Mouse (Mus musculus) gastrocnemius, adult 2 months (tissue): ENCODE data around the gene H2-T23. TPM values are rescaled to one million over a fixed set of nuclear protein-coding genes. Genes with fewer than 3 reads are reported as not detected.
A peak's percentile ranks its signal among the peaks of the same experiment; 100 is the strongest.
"Not testable (repeated sequence)": the region's sequence is repeated elsewhere in the genome, so short reads cannot be mapped to it uniquely, and the experiment has no call there.

Source experiments
- DNase-seq: peaks from one replicate; pipeline ENCODE4 v3.0.0; 2022
- H3K27ac ChIP-seq: fragments of 200-600 bp; 2 replicates; pipeline ENCODE4 v1.8.1; 2022; ENCODE audit warnings: mild to moderate bottlenecking
- H3K4me3 ChIP-seq: fragments of 200-600 bp; 2 replicates; pipeline ENCODE4 v1.8.1; 2022; ENCODE audit warnings: mild to moderate bottlenecking, moderate library complexity
- CTCF ChIP-seq: fragments of 200-600 bp; IDR thresholded peaks from 2 replicates; pipeline ENCODE4 v1.8.1; 2022; ENCODE audit warnings: antibody characterized with exemption, mild to moderate bottlenecking, moderate library complexity
- intact Hi-C: fragments of 180-260 bp; cut with DNase I; formaldehyde crosslinking; loops from one replicate; pipeline ENCODE4 v1.15.1; 2025
- total RNA-seq, 2 experiments: library from RNA; stranded (reverse); gene quantifications; 2 replicates each; pipeline ENCODE4 v1.2.3; 2021

The H2-T23 gene
- total RNA-seq, 2 experiments from 2014 or later, result 6.3 to 9.2 TPM

DNA sequence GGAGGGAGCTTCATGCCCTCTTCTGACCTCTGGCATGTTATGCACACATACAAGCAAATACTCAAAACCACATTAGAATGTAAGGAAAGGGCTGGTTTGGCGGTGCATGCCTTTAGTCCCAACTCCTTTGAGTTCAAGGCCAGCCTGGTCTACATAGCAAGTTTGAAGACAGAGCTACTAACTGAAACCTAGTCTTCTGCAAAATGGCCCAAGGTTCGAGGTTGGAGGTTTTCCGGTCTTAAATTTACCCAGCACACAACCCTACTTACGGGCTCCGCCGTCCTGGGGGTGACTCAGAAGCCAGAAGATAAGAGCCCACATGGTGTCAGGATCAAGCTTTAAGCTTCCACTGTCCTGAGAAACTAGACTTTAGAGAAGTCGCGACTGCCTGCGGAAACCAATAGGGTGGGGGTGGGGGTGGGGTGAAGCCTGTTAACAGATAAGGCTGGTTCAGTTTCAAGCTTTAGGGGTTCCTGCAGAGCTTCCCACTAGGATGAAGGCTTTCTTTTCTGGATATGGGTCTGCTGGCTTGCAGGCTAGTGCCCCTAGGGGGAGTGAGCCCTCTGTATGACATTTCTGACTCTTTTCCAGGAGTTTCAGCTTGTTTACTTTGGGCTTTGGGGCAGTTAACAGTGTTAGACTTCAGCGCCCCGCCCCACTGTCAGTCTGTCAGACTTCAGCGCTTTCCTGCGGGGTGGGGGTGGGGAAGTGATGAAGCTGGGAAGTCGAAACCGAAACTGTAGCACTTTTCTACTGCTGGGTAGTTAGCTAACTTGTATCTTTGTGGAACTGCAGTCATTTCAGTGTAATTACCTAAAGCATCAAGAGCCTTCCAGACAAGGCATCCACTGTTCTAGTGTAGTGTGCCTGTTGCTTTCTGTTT lies 12.2 kb downstream of the H2-T23 start, which contains the start of gene H2-T24:
Gene H2-T24 (minus strand): TSS at position 370 of the 883 bp plus-strand sequence.
- peak within 1 kb of the TSS; percentile 86 for H3K27ac ChIP-seq
- H3K4me3 ChIP-seq, result peak within 1 kb of the TSS; percentile 72
- DNase-seq, result peak; percentile 69
- peak; percentile 41 for TF ChIP-seq CTCF
- intact Hi-C loops, result no loop called here

DNA sequence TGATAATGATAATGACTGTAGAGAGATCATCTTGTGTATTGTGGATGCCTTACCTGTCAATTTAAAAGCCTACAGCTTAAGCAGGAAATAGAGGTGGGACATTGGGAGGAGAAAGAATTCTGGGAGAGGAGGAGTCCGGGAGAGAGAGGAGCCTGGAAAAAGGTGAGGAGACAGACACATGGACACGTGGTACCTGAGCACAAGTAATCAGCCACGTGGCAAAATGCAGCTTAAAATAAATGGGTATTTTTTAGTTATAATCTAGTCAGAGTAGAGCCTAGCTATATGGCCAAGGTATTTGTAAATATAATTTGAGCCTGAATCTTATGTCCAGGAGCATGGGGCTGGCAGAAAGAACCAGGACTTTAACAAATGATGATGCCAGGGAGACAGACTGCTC lies 13.1 kb downstream of the H2-T23 start:
- intact Hi-C loops, result no loop called here
- no peak for TF ChIP-seq CTCF
- DNase-seq, result no peak
- peak overlapping the region; percentile 72 for H3K4me3 ChIP-seq
- H3K27ac ChIP-seq, result peak overlapping the region; percentile 86

DNA sequence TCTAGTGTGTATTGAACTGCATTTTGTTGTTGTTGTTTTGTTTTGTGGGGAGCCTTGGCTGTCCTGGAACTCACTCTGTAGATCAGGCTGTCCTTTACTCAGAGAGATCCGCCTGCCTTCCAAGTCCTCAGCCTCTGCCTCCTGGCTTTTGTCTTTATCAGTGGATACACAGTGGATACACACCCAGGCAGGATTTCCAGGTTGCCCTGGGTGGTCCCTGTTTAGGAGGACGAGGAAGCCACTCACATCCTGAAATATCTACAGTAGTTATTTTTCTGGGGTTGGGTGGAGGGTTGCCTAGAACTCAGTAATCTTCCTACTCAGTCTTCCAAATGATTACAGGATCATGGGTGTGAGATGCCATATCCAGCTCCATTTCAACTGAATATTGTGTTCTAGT lies 13.7 kb downstream of the H2-T23 start:
- intact Hi-C loops, result no loop called here
- no peak for TF ChIP-seq CTCF
- peak overlapping the region; percentile 72 for H3K4me3 ChIP-seq

DNA sequence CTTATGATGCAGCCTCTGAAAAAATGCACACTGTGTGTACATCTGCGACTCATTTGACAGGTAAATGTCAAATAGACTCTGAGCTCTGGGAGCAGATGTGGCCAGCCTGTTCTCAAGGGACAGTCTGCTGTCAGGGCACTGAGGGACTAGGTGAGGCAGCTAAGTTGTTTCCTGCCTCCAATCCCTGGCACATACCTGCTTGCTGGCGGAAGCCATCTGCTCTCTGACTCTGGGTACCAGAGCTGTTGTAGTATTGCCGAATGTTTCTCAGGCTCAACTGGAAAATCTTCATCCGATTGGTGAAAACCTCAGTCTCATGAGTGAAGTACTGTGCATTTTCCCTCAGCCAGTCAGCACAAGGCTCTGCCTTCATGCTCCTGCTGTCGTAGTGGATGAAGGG lies 15.6 kb downstream of the H2-T23 start:
- intact Hi-C loops, result no loop called here

More for the DNA sequence above, 13.7 kb downstream of the H2-T23 start:
- H3K27ac ChIP-seq, result peak overlapping the region; percentile 86
- peak; percentile 26 for DNase-seq

DNA sequence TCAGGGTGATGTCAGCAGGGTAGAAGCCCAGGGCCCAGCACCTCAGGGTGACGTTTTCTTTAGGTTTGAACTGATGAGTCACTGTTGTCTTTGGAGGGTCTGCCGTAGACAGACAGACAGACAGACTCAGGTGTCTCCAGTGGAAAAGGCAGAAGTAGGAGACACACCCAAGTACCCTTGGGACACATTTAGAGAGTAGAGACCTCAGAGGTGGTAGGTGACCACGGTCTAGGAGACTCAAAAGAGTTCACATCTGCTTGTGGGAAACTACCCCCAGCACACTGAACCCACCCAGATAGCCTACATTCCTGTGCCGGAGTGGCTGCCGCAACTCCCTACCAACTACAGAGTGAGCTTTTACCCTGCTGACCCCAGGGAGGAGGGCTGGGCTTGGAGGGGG lies 17.7 kb downstream of the H2-T23 start:
- Histone ChIP-seq H3K27ac (no peak overlapping the region), H3K4me3 (no peak overlapping the region)
- DNase-seq, result no peak
- intact Hi-C loops, result no loop called here
- TF ChIP-seq CTCF, result no peak

More for the DNA sequence above, 15.6 kb downstream of the H2-T23 start:
- Histone ChIP-seq H3K4me3 (no peak overlapping the region), H3K27ac (no peak overlapping the region)
- no peak for TF ChIP-seq CTCF
- DNase-seq, result no peak

DNA sequence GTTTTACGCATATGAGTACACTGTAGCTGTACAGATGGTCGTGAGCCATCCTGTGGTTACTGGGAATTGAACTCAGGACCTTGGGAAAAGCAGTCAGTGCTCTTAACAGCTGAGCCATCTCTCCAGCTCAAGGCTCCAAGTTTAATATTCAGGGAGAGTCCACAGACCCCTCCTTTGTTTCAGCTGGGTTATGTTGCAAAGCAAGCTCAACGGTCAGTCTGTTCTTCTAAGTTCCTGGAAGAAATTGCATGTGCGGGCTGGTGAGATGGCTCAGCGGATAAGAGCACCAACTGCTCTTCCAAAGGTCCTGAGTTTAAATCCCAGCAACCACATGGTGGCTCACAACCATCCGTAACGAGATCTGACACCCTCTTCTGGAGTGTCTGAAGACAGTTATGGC lies 28.2 kb downstream of the H2-T23 start:
- H3K4me3 ChIP-seq, intact Hi-C loops: not testable (repeated sequence)

DNA sequence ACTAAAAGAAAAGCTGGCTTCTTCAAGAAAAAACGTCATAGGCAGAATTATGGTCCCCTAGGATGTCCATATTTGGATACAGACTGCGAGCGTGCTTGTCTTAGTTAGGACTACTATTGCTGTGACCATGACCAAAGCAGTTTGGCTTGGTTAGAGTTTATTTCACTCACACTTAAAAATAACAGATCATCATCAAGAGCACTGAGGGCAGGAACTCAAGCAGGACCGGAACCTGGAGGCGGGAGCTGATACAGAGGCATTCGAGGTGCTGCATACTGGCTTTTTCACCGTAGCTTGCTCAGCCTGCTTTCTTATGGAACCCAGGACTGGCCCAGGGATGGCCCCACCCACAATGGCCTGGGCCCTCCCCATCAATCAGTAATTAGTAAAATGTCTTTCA lies 29.3 kb downstream of the H2-T23 start:
- no peak overlapping the region for H3K27ac ChIP-seq
- TF ChIP-seq CTCF, result no peak
- DNase-seq, result no peak
- no peak overlapping the region for H3K4me3 ChIP-seq
- intact Hi-C loops, result no loop called here

More for the DNA sequence above, 28.2 kb downstream of the H2-T23 start:
- not testable (repeated sequence) for DNase-seq, H3K27ac ChIP-seq

DNA sequence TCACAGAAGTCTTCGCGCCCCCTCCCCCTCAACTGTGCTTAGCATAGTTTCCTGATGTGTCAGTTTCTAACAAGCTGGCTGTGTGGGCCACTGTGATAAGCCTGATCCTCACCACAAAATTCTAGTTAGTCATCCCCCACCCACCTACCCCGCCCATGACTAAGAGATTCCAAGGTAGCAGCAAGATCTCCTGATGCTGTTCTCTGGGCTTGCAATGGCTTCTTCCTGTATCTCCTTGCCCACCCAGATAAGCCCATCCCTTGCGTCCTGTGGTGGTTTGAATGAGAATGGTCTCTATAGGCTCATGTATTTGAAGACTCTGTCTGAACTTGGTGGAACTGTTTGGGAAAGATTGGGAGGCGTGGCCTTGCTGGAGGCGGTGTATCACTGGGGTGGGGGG lies 30.7 kb downstream of the H2-T23 start:
- H3K4me3 ChIP-seq, result no peak overlapping the region
- H3K27ac ChIP-seq, result no peak overlapping the region; the same call in 1 of the 2 replicates
- DNase-seq, result no peak
- intact Hi-C loops, result no loop called here
- TF ChIP-seq CTCF, result no peak

DNA sequence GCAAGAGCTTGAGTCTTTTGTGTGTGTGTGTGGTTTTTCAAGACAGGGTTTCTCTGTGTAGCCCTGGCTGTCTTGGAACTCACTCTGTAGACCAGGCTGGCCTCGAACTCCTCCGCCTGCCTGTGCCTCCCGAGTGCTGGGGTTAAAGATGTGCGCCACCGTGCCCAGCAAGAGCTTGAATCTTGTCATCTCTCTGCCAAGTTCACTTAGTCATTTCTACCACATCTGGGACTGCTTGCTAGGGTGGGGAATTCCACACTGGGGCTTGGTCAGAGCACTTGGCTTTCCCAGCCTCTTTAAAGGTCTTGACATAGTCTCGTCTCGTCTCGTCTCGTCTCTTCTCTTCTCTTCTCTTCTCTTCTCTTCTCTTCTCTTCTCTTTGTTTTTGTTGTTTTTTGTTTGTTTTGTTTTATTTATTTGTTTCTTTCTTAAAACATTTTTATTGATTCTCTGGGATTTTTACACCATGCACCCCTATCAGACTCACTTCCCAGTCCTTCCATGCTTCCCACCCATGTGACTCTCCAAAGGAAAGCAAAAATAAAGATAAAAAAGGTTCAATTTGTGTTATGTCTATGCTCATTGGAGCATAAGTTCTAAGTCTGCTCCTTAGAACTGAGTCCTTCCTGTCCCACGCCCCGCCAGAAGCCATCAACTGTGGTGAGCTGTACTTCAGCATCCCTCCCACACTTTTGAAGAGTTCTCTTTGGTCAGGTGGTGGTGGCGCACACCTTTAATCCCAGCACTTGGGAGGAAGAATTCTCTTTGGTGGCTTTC lies 31.3 kb downstream of the H2-T23 start:
- peak overlapping the region; percentile 20; the same call in 1 of the 2 replicates for H3K27ac ChIP-seq

DNA sequence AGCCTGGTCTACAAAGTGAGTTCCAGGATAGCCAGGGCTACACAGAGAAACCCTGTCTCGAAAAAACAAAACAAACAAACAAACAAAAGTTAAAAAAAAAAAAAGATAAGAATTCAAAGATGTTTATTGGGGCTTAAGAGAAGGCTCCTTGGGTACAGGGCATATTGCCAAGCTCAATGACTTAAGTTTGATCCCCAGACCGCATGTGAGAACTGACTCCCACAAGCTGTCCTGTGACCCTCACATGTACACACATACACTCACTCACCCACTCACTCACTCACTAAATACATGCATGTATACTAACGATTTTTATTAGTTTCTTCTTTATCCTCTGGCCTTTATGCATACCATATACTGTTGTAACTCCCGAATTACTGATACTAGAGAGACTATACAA lies 32.3 kb downstream of the H2-T23 start:
- TF ChIP-seq CTCF, result no peak
- intact Hi-C loops, result no loop called here
- no peak overlapping the region for H3K4me3 ChIP-seq
- H3K27ac ChIP-seq, result peak overlapping the region; percentile 20; the same call in 1 of the 2 replicates
- no peak for DNase-seq

More for the DNA sequence above, 31.3 kb downstream of the H2-T23 start:
- H3K4me3 ChIP-seq, result no peak overlapping the region
- intact Hi-C loops, result no loop called here
- no peak for TF ChIP-seq CTCF
- DNase-seq, result no peak

DNA sequence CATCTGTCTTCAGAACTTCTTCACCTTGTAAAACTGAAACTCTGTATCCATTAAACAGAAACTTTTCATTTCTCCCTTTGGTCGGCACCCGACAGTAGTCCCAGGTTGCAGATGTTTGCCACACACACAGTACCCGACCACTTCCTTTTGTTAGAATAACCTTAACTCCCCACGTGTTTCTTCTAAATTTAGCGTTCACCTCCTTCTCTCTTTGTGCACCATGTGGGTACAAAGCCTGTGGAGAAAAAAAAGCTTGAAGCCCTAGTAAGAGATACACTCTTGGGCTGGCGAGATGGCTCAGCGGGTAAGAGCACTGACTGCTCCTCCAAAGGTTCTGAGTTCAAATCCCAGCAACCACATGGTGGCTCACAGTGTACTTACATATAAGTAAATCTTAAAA lies 33.3 kb downstream of the H2-T23 start:
- no peak overlapping the region for H3K27ac ChIP-seq
- H3K4me3 ChIP-seq, result no peak overlapping the region
- DNase-seq, result no peak
- TF ChIP-seq CTCF, result no peak
- intact Hi-C loops, result loop anchor here (5.0 kb wide), 1 partner anchor 113 kb away; no protein-coding TSS in a partner anchor

DNA sequence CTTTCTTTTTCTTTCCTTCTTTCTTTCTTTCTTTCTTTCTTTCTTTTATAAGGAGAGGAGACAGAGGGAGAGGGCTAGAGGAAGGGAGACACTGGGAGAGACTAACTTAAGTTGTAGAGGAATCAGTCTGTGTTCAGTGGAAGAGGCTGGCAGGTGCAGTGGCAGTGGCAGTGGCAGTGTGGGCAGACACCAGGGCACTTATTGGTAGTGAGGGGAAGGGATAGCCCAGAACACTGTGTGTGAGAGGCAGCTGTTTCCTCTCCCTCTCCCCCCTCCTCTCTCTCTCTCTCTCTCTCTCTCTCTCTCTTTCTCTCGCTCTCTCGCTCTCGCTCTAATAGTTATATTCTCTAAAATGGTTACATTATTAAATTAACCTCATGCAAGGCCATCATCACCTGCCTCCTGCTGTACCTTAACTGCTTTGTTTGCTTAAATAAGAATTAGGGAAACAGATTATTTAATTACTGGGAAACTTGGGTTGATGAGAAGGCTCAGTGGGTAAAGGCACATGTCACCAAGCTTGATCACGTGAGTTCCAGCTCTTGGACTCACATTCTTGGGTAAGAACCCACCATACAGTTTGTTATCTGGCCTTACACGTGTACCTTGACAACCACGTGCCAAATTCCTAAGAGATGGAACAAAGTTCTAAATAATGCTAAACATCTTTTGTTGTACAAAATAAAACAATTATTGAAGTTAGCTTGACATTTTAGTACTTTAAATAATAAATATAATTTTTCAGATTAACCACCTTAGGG lies 33.9 kb downstream of the H2-T23 start:
- Histone ChIP-seq H3K4me3 (no peak overlapping the region), H3K27ac (no peak overlapping the region)
- TF ChIP-seq CTCF, result no peak
- no peak for DNase-seq
- intact Hi-C loops, result loop anchor here (5.0 kb wide), 1 partner anchor 114 kb away; no protein-coding TSS in a partner anchor
